Mouse (Mus musculus) urinary bladder, postnatal 25 days (tissue): ENCODE data around the gene Tox2.

ENCODE experiments used
- DNase-seq: peaks from one replicate; pipeline ENCODE4 v3.0.0; 2022; ENCODE audit warnings: low spot score

Gene Tox2

DNA sequence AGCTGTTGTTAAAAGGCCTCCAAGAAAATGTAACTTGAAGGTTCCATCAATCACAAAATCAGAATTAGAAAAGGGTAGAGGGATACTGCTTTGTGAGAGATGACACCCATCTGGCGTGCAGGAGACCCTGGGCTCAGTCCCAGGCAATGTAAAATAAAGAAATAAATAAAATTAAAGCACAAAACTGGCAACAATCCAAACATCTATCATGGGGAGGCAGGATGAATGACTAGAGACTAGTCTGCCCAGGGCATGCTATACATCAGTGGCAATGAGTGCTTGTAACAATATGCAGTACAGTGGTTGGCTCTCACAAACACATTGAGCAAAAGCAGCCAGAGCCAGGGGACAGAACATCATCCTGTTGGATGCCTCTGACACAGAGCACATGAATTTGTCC is 53.8 kb downstream of the Tox2 start:
- no peak for DNase-seq

DNA sequence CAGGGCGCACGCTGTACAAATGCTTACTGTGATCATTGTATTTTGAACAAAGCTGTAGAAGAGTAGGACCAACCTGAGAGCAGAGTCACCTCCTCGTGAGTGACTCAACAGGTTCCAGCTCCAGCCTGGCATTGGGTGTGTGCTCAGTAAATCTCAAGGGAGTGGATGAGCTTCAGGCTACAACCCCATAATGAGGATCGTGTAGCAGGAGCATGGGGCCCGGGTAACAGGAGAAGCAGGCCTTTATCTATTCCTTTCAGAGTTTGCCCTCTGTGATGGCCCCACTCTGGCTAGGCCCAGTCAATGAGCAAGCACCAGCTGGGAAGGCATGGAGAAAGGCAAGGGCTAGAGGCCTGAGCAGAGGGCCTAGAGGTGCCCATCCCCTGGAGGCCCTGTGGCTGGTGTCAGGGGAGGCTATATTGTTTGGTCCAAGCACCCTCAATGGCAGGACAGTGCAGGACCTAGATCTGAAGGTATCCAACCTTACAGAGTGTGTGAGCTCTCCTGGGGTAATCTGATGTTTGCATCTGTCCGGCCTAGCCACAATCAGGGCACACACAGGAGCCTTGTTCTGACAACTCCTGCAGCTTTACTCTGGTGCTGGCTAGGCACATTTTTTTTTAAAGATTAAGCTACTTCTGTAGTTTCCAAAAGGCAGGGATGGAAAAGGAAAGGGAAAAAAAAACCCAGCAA is 58.6 kb downstream of the Tox2 start:
- DNase-seq, result no peak

DNA sequence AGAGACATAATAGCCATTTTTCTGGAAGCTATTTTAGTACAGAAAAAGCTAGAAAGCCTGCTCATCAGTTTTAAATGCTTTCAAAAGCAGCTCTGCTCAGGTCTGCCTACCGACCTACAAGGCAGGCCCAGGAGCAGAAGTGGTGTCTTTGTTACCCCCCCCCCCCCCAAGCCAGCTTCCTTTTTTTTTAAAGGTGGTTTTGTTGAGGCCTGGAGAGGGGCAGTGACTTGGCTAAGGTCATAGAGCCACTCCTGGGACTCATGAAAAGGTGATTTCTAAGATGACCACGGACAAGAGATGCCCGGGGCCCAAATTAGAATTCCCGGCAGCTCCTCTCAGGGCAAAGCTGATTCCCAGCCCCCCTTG is 59.1 kb downstream of the Tox2 start:
- no peak for DNase-seq

DNA sequence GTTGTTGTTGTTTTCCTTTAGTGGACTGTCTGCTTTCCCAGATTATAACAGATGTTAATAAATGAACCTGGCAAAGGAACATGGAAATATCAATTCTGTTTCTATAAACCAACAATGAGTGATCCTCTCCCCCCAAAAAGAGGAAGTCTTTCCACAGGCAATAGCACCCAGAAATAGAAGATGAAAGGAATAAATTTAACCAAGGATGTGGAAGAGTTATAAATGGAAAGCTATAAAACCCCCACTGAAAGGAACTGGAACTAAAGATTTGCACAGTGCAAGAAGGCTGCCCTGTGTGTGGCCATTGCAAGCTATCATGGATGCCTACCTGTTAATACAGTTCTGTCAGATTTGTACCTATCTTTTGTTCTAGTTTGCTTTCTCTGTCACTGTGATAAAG is 64.2 kb downstream of the Tox2 start:
- no peak for DNase-seq

DNA sequence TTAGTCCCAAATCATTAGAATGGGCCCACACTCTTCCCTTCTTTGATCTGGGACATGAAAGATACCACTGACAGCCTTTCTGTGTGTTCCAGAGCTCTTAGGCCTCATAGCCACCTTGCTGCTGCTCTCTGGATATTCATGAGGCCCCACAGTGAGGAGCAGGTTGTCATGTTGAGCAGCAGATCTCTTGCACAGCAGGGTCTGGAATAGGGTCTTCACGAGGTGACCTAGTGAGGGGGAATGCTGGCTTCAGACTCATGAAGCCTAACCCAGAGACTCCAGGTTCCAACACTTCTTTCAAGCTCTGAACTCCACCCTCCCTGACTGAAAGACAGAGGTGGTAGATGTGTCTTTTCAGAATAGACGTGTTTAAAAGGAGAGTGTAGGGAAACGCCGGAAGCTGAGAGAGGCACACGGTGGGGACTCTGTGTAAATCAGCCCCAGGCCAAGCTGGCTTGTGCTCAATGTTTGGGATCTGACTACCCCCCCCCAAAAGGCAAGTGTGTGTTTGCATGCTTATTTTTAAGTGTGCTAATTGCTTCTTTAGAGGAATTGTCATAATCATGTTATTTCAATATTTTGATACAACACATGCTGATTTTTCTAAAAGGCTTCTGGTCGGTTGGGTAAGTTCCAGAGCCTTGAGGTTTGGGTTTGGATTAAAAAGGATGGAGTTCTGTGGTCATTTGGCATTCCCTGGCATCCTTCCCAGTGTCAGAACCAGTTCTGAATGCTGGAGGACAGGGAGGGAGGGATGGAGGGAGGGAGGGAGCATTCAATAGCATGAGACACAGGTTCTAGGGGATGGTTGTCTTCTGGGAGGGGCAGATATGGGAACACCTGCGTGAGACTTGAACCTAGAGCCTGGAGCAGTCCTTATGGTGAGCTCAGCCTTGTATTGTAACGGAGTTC is 68.9 kb downstream of the Tox2 start:
- no peak for DNase-seq

DNA sequence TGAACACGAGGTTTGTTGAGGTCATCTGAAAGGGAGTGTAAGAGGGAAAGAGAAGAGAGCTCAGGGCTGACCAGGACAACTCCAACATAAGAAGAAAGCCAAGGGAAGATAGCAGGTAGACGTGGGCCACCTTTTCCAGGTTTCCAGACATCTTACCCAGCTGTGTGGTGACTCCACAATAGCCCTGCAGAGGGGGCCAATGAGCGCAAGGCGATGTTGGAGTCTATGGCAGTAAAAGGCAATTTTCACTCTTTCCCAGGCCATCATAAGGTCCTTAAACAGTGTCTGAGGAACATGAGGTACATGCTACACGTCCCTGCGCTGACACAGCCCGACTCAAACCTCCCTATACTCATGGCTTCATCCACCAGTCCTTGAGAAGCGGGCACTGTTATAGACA is 70.9 kb downstream of the Tox2 start:
- no peak for DNase-seq

DNA sequence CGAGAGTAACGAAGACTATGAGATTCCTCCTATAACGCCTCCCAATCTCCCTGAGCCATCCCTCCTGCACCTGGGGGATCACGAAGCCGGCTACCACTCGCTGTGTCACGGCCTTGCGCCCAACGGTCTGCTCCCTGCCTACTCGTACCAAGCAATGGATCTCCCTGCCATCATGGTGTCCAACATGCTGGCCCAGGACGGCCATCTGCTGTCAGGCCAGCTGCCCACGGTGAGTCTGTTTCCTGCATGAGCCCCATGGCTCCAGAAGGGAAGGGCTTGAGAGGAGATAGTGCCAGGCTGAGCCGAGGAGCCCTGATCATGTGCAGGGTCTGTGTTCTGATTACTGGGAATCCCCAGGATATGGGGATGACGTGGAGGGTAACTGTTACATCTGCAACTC is 73.1 kb downstream of the Tox2 start:
- no peak for DNase-seq

DNA sequence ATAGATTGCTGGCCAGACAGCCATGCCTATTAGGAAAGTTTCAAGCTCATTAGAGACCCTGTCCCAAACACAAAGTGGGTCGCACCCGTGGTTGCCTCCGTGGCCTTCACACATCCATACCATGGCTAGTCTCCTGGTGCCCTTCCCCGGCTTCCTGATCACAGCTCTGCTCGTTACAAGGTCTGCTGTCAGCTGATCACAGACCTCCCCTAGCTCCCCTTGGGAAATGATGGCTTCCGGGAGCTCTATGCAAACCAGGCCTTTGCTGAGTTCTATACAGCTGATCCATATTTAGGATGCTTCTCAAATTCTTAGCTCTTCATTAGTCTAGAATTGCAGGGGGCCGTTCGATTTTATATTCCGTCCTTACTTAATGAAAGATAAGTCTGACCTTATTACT is 75.1 kb downstream of the Tox2 start:
- DNase-seq, result no peak

DNA sequence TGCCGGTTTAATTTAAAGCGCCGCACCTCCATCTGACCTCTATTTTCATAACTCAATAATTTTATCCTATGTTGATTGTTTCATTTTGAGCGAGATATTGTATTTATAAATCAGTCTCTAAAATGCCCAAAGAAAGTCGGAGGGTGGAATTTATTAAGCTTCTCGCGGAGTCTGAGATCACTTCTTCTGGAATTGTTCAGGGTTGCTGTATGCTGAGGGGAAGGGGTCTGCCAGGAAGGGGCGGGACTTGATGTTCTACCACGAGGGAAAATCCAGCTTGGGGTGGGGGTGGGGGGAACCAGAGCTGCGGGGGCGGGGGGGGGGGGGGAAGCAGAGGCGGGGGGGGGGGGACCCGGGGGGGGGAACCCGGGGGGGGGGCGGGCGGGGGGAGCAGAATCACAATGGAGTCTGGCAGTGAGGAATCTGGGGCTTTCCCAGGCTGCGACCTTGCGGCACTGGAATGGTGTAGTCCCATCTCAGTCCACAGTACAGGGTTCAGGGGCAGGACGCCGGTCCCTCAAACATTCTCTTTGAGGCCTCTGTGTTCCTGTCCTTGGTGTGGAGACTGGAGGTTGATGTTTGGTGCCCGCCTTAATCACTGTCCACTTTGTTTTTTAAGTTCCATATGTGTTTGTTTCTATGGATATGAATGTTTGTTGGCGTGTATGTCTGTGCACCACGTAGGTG is 77.9 kb downstream of the Tox2 start:
- DNase-seq, result no peak

DNA sequence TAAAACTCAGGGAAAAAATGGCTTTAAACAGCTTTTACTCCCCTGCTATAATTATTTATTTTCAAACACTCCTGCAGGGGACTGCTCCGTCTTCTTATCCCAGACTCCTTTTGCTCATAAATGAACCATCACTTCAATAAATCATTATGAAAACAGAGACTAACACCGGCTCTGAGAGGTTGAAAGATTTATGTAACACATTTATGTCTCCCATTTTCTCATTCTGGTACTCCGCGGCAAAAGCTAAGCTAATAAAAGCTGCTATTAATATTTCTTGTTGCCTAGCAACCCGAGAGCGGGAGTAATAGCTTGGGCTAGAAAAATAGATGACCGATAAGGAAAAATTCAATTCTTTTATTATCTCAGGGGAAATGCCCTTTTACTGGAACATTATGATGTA is 81.9 kb downstream of the Tox2 start:
- no peak for DNase-seq

DNA sequence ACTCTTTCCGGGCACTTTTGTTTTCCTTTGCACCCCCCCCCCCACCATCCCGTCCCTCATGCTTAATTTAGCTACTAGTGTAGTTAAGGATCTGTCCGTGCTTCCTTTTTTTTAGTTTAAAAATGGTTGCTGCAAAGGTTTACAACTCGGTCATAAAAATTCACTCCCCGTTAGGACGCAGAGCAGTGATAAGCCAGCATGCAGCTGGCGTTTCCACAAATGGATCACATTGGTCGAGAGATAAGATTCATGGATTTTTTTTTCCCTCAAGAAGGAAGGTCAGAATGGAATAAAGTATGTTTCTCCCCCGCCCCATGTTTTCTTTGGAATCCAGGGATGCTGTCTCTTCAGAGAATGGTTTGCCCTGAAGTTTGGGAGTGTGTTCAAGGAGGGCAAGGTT is 82.4 kb downstream of the Tox2 start:
- no peak for DNase-seq

DNA sequence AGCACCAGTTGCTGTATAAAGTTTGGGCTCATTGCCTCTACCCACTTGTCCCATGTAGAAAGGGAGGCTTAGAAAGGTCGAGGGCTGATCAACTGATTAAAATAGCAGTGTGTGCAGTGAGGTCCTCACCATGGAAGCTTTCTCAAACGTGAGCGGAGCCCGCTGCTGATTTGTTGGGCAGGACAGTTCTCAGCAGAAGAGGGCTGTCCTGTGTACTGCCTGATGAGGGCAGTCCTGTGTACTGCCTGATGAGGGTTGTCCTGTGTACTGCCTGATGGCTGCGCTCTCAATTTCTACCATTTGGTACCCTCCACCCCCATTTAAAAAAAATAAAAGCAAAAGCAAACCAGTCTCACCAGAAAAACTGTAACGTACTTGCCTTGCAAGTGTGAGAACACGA is 82.8 kb downstream of the Tox2 start:
- DNase-seq, result no peak

DNA sequence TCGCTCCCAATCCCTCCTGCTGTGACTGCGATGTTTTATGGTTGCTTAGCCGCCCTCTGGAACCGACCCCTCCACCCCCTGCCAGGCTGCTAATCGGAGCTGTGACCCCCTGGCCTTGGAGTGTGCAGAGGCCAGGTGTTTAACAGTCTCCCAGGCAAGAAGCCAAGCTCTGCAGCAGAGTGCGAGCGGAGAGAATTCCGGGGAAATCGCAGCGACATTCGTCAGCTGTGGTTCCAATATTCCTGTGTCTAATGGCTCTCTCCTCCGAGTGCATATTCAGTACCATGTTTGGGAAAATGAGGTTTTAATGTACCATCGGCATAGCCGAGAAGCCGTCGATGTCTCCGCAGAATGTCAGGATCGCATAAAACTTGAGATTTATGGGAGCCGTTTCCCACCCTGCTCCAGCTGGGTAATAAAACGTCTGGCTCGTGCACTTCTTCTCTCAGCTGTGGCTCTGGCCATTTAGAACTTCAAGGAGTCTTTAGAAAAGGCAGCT is 86.0 kb downstream of the Tox2 start:
- DNase-seq, result no peak

DNA sequence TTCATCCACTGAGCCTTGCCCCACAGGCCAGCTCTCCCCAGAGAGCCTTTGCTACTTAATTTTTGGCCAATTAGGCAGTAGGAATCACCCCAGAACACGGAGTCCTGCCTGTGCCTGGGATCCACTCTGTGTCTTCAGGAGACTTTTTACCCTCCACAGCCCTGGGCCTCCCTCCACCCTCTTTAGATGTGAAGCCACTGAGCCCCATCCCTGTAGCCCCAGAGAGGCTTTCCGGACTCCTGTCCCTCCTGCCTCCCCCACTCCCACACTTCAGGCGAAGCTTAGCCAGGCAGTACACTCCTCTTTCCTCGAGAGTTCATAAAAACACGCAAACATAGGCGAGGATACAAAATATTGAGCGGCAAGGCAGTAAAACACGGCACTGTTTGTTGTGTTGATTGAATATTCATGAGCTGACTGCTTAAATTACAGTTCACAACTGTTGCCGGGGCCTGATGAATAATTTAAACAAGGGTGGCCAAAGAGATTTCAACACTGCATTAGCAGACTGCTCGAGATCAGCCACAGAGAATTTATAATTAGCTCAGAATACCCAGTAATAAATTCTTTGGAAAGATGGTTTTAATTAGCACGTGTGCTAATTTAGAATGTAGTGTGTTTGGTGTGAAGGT is 94.2 kb downstream of the Tox2 start:
- DNase-seq, result no peak

DNA sequence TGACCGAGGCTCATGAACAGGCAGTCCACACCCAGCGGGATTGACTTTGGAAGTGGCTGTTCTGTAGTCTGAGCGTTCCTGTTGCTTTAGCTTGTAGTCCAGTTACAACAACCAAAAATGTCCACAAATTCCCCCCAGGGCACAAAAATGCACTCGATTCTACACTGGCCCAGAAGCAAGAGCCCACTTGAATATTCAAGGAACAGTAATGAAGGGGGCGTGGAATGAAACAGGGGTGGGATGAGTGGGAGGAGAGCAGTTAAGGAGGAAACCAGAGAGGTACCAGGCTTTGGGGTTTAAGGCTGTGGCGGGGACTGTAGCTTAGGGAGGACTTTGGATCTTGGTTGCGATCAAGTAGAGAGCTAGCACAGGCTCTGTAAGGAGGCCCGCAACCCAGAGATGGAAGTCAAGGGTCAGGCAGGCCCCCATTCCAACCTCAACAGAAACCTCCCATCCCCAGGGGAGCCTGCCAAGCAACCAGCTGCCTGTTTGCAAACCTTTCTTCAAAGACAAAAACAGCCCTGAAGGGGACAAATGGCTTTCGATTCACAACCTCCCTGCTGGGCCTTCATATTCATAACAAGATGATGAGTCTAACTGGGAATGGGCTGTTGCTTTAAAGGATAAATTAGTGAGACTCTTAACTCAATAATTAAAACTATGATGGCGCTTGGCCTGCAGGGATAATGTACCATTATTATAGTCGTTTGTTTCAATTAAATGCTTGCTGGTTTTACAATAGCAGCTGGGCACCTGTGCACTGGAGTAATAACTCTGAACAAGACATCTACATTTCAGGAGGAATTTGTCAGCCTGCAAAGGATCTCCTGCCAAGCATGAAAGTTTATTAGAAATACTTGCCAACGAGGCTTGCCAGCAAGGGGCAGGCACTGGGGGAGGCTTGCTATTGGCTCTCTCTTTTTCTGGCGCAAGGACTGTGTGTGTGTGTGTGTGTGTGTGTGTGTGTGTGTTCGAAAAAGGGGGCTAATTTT is 97.4 kb downstream of the Tox2 start:
- DNase-seq, result no peak

DNA sequence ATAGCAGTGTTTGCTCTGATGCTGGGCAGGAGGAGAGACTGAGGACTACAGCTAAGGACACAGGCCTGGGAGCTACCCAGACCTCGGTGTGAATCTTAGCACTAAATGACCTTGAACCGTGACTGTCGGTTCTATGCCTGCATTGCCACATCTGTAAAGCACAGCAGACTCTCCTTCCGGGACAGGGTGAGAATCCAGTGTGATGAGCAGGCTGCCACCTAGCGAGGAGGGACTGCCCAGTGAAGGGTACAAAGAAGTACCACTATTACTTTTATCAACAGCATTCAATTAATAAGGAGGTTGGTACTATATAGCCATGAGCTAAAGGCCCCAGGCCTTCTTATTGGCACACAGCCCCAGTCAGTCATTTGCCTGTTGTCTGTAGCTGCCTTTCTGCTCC is 98.7 kb downstream of the Tox2 start:
- DNase-seq, result no peak

DNA sequence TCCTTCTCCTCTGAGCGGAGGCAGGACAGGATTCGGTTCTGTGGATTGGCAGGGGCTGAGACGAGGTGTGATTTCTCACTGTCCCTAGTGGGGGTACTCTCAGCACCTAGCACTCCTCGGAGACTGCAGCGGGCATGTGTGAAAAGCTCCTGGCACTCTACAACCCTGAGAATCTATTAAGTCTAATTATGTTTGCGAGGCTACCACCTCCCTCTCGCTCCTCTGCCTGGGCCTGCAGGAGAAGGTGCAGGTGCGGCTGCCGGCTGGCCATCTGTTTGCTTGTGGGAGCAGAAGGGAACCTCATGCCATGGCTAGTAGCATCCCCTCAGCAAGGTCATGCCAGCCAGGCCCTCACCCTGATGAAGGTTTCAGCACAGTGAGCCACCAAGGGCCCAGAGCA is 100.1 kb downstream of the Tox2 start:
- DNase-seq, result no peak

DNA sequence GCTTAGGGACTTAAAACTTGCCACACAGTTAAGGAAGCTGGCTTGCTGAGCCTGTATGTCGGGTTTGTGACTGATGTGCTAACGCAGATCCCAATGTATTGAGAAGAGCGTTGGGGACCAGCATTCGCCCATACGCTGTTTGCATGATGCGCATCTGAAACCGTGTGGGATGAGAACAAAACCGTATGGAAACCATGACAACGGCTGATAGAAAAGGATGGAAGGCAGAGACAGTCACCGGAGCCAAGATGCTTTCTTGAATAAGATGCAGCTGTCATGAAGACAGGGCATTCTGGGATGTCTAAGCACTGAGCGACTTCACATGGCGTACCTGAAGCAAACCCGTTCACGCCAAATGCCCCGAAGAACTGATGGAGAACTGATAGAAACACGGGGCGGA is 106.5 kb downstream of the Tox2 start:
- no peak for DNase-seq

DNA sequence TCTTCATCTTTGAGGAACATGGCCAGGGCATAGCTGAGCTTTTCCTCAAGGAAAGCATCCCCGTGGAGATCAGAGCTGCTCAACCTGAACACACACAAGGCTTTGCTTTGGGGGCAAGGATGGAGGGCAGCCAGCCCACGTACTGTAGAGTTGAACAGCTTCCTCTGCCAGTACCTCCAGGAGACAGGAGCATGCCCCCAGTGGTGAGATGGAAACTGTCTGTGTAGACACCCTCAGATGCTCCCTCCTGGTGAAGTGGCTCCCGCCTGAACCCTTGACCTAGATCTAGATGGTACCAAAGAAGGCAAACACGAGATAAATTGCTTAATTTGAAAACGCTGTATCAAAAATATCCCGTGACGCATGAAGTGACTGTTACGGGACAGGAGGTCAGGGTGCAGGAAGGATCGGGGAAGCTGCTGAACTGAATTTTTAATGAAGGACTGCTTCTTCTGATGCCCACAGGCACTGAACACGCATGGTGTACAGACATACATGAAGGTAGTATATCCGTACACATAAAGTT is 107.3 kb downstream of the Tox2 start:
- no peak for DNase-seq

DNA sequence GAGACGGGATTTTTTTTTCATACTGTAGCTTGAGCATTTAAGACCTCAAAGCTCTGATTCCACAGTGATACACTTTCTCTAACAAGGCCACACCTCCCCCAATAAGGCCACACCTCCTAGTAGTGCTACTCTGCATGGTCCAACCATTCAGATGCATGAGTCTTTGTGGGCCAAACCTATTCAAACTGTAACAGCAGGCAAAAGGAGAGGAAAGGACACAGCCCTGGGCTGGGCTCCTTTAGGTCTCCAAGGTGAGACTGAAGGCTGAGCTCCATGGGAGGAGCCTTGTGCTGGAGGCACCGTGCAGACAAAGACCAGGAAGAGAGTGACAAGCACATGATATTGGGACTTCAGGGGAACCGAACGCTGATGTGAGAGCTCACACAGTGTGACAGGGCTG is 114.4 kb downstream of the Tox2 start:
- DNase-seq, result no peak

DNA sequence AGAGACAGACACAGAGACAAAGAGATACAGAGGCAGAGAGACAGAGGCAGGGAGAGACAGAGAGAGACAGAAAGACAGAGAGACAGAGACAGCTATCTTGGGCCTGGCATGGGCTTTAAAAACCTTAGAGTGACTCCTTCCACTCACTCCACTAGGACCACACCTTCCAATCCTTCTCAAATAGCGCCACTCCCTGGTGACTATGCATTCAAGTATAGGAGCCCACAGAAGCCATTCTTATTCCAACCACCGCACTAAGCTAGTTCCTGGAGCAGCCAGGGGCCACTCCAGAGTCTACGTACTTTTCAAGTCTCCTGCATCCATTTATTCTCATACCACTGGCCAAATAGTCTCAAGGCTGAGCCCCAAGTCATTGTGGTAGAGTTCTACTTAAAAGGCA is 115.9 kb downstream of the Tox2 start:
- no peak for DNase-seq
